Mouse (Mus musculus) thymus, adult 2 months (tissue): ENCODE measurements around the gene Dnase1l3.

ENCODE experiments used
- CTCF ChIP-seq: fragments of 200-500 bp; IDR thresholded peaks from 2 replicates; pipeline ENCODE4 v1.5.1; 2012; ENCODE audit warnings: mild to moderate bottlenecking, control low read depth, low read length, moderate library complexity, borderline replicate concordance; ENCODE audit not compliant: control insufficient read depth, poor library complexity, insufficient read depth; ENCODE audit errors: extremely low read depth
- POLR2A ChIP-seq: fragments of 200-500 bp; IDR thresholded peaks from 2 replicates; pipeline ENCODE4 v1.6.1; 2012; ENCODE audit warnings: mild to moderate bottlenecking, low read length, control low read depth, moderate library complexity; ENCODE audit not compliant: control insufficient read depth, poor library complexity, insufficient read depth; ENCODE audit errors: extremely low read depth

DNA sequence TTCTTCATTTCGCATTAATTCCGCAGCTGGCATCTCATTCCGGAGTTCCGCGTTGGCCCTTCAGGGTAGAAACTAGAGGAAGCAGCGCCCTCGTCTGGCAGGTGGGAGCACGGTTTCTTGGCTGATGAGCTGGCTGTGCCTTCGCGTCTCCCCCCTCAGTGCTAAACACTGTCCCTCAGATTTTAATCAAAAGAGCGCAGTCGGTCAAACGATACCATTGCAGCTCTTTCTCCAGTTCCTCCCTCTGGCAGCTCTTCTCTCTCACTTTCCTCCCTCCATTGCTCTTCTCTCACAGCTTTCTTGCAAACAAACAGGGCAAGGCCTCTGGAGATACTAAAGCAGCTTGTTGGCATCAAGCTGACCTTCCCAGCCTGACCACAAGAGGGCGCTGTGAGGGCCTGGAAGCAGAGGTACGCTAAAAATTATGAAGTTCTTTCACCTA, 2.9 kb upstream of the Dnase1l3 start:
- no peak for TF ChIP-seq POLR2A
- peak; percentile 87 for TF ChIP-seq CTCF
